Mouse (Mus musculus) layer of hippocampus, postnatal 14 days (tissue): ENCODE data around the gene C130026I21Rik. TPM values are rescaled to one million over a fixed set of nuclear protein-coding genes. Genes with fewer than 3 reads are reported as not detected.

ENCODE experiments used
- DNase-seq, 2 experiments: peaks; one replicate each; pipeline ENCODE4 v3.0.0; 2021 to 2022; ENCODE audit warnings: low spot score in 2 of 2, mixed read lengths in 1 of 2
- microRNA-seq, 2 experiments: library from miRNA; unstranded; fragments of <30 nt; microRNA quantifications; one replicate each; pipeline ENCODE4 v1.2.0; 2021
- total RNA-seq, 2 experiments: library from RNA; stranded (reverse); gene quantifications; 2 replicates each; pipeline ENCODE4 v1.2.3; 2021

Gene C130026I21Rik
- total RNA-seq, 2 experiments from 2014 or later = 0.43 to 0.71 TPM

DNA sequence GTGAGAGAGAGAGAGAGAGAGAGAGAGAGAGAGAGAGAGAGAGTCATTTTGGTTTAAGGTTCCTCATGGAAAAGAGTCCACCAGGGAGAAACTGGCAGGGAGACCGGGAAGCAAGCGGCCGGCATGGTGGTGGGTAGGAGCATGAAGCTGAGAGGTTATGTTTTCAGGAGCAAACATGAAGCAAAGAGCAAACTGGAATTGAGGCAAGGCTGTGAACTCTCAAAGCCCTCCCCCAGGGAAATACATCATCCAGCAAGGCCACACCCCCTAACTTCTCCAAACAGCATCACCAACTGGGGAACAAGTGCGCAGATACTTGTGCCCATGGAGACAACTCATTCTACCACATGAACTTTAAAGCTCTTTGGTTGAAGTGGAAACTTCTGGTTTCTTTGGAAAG lies 326.8 kb downstream of the C130026I21Rik start:
- DNase-seq = no peak

Small RNA genes lying within 50 kb of the gene (microRNA-seq; reads per million reads assigned to microRNA genes)
- 0 reads per million in 2 experiments for gene Gm27907

Other genes starting within 250 kb of the C130026I21Rik start
- not detected for gene Gm10553, start 170.4 kb downstream of the C130026I21Rik start, total RNA-seq
- gene A530032D15Rik, start 160.7 kb downstream of the C130026I21Rik start, total RNA-seq = not detected